Mouse (Mus musculus): ENCODE data around the gene Xpnpep2.

DNA sequence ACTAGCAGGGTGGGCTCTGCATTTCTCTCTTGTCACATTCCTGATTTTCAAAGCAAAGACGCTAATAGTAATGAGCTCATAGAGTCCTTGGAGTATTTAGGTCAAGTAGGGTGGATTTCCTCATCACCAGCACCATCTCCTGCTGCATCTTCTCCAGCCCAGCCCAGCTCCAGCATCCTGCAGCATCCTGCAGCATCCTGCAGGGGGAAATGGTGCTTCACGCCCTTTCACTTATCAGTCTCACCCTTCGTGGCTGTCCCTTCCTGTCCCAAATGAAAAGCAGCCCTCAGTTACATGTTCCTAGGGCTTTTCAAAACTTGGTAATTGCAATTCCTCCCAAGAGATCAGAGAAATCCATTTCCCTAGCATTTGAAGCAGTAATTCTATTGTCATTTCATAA is 15.0 kb upstream of the Xpnpep2 start:
- no peak for TF ChIP-seq GATA1 (IDR thresholded peaks at IDR 0.05; ENCODE audit: low read length)
- no peak for TF ChIP-seq TAL1 (IDR thresholded peaks at IDR 0.05; ENCODE audit: low read length)

Measured in erythroblast, embryonic 14.5 days (primary cell).